Mouse (Mus musculus): ENCODE measurements around the gene Aldh9a1. TPM values are rescaled to one million over a fixed set of nuclear protein-coding genes. Genes with fewer than 3 reads are reported as not detected.
A peak's percentile ranks its signal among the peaks of the same experiment; 100 is the strongest.

Gene Aldh9a1
- total RNA-seq, 2 experiments from 2014 or later = 22.9 to 24.4 TPM

GRCm38 (mm10) chr1:167381050-167382015, 31.5 kb downstream of the Aldh9a1 start:
- intact Hi-C loops (cut with DNase I) = no loop called here
- no peak for DNase-seq

- no peak for DNase-seq
- intact Hi-C loops (cut with DNase I) = no loop called here
Observed at GRCm38 (mm10) chr1:167382316-167382715, 32.5 kb downstream of the Aldh9a1 start.

DNA sequence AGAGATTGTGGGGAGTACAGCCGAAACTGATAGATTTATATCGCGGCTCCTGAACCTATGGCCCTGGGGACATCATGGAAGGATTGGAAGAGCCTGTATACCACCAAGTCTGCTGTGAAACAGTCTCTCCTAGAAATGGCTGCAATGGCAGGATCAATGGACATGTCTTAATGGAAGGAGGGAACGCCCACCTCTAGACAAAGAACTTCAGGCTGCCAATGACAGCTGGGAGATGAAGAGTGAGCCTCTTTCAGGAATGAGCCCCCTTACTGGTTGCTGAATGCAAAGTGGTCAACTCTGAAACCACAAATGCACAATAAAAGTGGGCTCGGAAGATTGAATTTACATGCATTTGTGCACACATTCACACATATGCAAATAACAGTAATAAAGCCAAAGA, 33.0 kb downstream of the Aldh9a1 start:
- intact Hi-C loops (cut with DNase I) = no loop called here
- no peak for DNase-seq

GRCm38 (mm10) chr1:167383178-167383577, 33.4 kb downstream of the Aldh9a1 start:
- intact Hi-C loops (cut with DNase I) = no loop called here
- no peak for DNase-seq

DNA sequence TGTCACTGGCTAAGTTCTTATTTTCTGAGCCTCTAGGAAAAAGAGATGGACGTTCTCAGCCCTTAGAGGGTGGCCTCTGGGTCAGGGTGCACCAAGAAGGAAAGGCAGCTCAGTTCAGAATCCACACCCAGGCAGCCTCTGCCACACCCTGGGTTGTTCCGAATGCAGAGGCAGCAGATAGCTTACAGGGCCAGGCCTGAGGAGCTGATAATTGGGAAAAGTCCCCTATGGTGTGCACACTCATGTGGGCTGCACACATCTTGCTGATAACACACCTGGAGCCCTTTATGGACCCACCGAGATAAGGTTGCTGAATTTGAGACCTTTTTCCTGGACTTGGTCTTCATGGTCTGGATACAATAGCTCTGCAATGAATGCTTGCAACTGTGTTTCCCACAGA, 34.4 kb downstream of the Aldh9a1 start:
- DNase-seq = no peak
- intact Hi-C loops (cut with DNase I) = no loop called here

- intact Hi-C loops (cut with DNase I) = no loop called here
- no peak for DNase-seq
Observed at GRCm38 (mm10) chr1:167385211-167385610, 35.4 kb downstream of the Aldh9a1 start.

- intact Hi-C loops (cut with DNase I) = no loop called here
- no peak for DNase-seq
Observed at GRCm38 (mm10) chr1:167385636-167386035, 35.8 kb downstream of the Aldh9a1 start.

DNA sequence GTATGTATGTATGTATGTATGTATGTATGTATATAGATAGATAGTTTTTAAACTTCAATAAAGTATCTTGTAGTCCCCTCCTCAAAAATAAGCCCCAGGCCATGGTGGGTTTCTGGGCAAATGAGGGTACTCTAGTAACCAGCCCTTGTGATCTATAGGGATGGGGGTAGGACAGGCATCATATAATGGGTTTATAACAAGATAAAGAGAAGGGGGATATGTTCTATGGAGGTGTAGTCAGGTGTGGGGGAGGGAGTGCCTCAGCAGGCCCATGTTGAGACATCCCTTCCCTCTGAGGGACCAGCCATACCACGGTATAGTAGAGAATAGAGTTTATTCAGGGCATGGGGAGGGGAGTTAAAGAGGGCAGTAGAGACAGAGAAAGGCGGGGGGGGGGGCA, 36.7 kb downstream of the Aldh9a1 start:
- DNase-seq = no peak
- intact Hi-C loops (cut with DNase I) = no loop called here

GRCm38 (mm10) chr1:167387310-167387709, 37.5 kb downstream of the Aldh9a1 start:
- DNase-seq = no peak
- intact Hi-C loops (cut with DNase I) = no loop called here

DNA sequence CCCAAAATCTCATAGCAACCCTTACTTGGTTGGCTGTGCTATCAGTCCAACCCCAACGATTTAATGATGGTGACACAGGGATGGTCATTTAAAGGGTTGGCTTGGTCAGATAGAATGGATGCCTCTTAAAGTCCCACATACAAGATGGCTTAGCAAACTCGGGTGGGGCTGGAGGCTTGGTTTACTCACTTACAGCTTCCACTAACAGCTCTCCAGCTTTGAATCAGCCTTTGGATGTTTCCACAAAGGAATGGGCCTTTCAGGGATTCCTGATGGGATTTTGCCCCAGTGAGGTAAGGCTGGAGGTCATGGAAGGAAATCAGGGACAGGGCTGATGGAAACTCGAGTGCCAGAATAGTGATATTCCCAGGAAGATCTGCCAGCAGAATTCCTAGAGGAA, 38.0 kb downstream of the Aldh9a1 start:
- intact Hi-C loops (cut with DNase I) = no loop called here
- no peak for DNase-seq

GRCm38 (mm10) chr1:167388571-167388970, 38.8 kb downstream of the Aldh9a1 start:
- intact Hi-C loops (cut with DNase I) = no loop called here
- no peak for DNase-seq

DNA sequence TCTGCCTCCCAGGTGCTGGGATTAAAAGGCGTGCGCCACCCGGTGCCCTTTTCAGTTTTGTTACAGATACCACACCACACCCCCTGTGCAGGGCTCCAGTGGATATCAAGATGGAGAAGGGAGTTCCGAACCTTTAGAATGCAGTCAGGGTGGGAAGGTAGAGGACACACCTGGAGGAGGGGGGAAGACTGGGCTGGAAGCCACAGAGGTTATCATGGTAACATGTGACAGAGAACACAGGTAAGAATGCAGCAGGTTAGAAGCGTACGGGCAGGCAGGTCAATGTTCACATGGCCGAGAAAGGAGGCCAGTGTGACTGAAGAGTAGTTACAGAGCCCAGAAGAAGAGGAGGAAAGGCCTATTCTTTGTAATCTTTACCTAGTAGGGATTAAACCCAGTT, 39.8 kb downstream of the Aldh9a1 start:
- DNase-seq = no peak
- intact Hi-C loops (cut with DNase I) = no loop called here

GRCm38 (mm10) chr1:167390381-167390780, 40.6 kb downstream of the Aldh9a1 start:
- DNase-seq = no peak
- intact Hi-C loops (cut with DNase I) = no loop called here

DNA sequence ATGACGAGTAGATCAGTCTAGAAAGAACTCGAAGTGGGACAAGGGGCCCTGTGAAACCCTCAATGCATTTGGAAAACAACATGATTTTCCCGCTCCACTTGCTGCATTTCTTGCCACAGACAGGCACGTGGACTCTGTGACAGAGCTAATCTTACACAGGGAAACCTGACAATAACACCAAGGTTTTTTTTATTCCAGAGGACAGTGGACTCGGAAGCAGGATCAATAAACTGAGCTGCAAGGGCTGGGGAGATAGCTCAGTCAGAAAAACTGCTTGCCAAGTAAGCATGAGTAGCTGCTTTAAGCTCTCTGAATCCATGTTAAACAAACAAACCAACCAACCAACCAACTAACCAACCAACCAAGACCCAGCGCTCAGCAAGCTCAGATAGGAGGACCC, 41.5 kb downstream of the Aldh9a1 start:
- no peak for DNase-seq
- intact Hi-C loops (cut with DNase I) = no loop called here

GRCm38 (mm10) chr1:167392031-167392640, 42.3 kb downstream of the Aldh9a1 start:
- intact Hi-C loops (cut with DNase I) = no loop called here

DNA sequence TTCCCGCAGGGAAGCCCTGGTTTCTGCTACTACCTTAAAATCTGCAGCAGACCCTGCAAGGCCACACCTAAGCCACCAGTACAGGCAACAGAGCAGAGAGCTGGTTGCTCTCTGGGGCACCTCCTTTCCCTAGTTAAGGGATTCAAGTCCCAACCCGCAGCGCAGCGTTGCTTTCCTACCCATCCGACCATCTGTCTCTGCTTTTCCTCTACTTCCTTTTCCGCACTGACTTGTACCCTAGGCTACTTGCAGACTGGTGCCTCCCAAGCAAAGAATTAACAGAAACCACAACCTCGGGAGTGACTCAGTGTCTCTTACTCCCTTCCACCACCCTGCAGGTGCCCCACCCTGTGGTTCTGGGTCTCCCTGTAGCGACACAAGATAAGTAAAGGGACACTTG, 42.9 kb downstream of the Aldh9a1 start:
- intact Hi-C loops (cut with DNase I) = no loop called here
- DNase-seq = peak; percentile 17 to 48

More at GRCm38 (mm10) chr1:167392031-167392640, 42.3 kb downstream of the Aldh9a1 start:
- no peak for DNase-seq

DNA sequence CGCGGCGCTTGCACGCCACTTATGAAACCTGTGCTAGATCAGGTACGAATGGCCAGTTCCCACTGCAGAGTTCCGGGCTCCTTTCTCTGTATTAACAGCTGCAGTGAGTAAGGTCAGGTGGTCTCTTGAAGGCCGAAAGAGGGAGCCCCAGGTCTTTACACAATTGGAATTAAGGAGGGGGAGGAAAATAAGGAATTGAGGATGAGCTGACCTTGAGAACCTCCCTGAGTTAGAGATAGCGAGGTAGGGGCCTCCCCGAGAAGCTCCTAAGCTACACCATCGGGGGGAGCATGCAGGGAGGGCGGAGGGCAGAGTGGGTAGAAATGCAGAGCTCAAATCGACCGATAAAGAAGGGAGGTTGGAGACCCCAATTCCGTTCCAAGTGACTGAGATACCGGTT, 43.5 kb downstream of the Aldh9a1 start:
- intact Hi-C loops (cut with DNase I) = no loop called here
- DNase-seq = no peak

DNA sequence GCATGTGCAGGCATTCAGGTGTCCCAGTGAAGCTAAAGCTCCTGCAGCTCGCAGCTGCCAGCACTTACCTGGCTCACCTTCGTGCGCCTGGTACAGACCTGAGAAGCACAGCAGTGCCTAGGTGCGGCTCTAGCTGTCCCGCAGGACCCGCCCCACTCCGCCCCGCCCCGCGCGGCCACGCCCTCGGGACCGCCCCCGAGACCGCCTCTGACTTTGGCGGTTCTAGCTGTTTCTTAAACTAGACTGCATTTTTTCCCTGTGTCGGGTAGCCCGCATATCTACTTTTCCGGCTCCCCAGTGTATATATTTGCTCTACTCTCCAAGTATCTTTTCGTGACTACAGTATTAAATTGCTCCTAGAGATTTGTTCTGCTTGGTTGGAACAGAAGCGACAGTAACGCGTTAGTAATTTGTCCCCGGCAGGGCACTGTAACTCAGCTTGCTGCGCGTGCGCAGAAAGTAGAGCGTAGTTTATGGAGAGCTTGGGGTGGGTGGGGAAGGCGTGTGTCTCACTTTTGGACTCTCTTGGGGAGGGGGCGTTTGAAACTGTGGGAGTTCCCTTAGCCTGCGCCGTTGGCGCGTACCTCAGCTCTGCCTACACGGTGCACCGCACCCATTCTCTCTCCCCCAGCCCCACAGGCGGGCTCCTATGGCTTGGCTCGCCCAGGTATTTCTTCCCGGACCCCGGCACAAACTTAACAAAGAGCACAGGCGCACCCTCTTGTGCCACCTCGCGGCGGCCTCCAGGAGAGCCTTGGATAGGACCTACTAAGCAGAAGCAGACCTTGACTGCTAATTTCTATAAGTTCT, 44.1 kb downstream of the Aldh9a1 start, which contains the start of gene Mgst3:
Mgst3 (minus strand) TSS at position 159 of the 810 bp plus-strand sequence.
- DNase-seq = peak; percentile 96 to 97
- intact Hi-C loops (cut with DNase I) = loop anchor here (1.0 kb wide), 2 partner anchors 24 to 174 kb away; no protein-coding TSS in a partner anchor

GRCm38 (mm10) chr1:167405237-167405636, 55.4 kb downstream of the Aldh9a1 start:
- no peak for DNase-seq
- intact Hi-C loops (cut with DNase I) = no loop called here

- intact Hi-C loops (cut with DNase I) = no loop called here
- DNase-seq = no peak
Observed at GRCm38 (mm10) chr1:167409601-167410000, 59.8 kb downstream of the Aldh9a1 start.

Data from heart, postnatal 36 days (tissue).